Mouse (Mus musculus) regulatory T cell (primary cell): ENCODE data around the gene Stox1.

Experiments
- in situ Hi-C: fragments of 300-600 bp; cut with MboI, MseI; formaldehyde crosslinking; loops from one replicate; pipeline ENCODE4 v1.15.1; 2025; ENCODE audit warnings: high pct_unique_total_duplicates

The Stox1 gene

DNA sequence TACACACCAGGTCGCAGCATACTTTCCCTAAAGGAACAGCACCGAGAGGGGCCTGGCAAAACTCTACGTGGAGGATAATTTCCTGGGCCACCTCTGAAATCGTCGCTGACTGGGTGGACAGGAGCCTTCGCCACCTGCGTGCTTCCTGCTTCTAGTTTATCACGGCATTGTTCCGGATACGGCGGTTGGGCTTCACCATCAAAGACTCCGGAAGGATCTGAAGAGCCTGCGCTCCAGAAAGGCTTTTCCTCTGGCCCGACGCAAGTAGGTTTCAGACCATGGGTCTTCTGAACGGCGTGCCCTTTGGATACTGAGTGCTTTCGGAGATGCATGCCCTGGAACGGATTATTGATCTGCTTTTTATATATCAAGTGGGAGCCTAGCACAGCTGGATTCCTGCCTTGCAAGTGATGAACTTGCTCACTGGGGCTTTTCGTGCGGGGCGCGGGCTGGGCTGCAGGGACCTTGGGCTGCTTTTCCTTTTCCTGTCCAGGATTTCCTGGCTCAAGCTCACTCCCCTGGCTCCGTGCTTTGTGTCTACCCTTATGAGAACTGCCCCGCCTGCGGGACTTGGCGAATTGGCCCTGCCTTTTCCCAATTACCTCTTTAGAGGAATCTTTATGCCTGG is 60.9 kb downstream of the Stox1 start:
- in situ Hi-C loops = no loop called here

DNA sequence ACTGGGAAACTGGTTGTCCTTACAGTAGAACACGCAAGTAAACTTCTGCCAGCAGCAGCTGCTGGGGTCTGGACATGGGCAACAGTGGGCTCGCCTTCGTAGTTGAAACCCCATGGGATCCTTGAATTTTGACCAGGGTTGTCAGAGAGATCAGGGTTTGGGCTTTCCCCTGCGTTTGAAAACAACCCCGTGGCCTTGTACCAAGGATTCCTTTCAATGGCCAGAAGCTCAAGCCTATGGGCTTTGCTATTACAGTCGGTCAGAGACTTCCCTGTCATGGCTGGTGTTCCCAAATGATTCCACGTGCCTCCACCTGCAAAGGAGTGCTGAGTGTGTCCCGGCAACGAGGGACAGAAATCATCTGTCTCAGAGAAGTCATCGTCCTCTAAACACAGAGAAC is 61.8 kb downstream of the Stox1 start:
- in situ Hi-C loops = no loop called here

DNA sequence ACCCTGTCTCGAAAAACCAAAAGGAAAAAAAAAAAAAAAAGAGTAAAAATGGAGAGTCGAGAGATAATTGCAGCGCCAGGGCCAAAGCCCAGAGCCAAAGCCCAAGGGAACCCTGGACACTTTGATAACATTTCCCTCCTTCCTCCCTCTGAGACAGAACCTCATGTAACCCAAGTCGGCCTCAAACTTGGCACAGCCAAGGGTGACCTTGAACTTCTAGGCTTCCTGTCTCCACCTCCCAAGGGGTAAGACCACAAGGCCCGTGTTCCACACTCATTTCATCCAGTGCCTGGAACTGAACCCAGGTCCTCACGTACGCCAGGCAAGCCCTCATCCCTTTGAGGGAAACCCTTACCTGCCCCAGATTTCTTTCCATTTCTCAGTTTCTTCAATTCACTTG is 69.2 kb downstream of the Stox1 start:
- in situ Hi-C loops = no loop called here

DNA sequence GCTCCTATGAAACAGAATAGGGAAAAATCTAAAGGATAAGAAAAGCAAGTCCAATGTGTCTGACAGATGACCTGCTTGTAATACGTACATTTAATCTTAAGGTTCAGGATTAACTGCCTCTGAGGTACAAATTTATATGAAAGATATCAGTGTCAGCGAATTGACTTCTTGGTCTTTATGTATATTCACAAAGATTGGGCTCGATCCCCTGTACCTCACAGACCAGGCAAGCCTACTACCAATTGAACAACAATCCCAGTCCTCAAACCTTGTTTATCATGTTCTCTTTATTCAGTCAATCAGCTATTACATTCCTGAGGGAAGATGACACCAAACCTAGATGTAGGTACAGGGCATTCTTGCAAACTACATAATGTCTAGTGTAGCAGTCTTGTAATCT is 74.0 kb downstream of the Stox1 start:
- in situ Hi-C loops = no loop called here

DNA sequence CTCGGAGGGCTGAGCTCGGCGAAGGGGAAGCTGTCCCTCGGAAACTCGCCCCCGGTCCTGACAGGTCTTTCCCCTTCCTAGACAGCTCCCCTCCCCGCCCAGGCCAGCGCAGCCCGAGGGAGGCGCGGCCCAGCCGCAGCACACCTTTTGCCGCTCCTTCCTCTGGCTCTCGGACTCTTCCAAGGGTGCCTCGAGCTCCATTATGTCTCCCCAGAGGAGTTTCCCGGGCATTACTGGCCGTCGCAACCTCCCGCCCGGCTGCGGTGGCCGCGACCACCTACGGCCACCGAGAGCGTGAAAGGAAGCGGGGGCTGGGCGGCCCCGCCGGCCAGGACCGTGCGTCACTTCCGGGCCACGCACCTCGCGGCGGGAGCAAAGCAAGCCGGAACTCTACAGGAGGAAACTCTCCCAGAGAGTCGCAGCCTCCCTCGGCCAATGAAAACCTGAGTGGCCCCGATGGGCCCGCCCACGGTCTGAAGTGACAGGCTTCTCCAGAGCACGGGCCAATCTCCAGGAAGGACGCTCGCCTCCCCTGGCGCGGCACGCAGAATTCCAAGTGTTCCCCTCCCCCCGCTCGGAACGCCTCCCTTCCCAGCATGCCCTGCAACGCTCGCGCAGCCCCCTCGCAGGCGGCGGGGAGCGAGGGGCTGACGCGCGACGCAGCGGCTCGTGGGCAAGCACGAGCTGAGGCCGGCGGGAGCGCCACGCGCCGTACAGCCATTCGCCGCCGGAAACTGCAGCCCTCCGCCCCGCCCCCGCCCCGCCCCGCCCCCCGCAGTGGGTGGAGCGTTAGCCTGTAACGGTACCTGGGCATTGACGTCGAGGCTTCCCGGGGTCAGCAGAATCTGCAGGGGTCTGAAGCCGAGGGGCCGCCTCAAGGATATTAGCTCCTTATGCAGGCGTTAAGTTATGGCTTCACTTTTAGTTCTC is 74.8 kb downstream of the Stox1 start, which contains the start of gene Ddx50:
TSS of gene Ddx50 (minus strand) at position 338 of the 930 bp plus-strand sequence.
- in situ Hi-C loops = no loop called here

DNA sequence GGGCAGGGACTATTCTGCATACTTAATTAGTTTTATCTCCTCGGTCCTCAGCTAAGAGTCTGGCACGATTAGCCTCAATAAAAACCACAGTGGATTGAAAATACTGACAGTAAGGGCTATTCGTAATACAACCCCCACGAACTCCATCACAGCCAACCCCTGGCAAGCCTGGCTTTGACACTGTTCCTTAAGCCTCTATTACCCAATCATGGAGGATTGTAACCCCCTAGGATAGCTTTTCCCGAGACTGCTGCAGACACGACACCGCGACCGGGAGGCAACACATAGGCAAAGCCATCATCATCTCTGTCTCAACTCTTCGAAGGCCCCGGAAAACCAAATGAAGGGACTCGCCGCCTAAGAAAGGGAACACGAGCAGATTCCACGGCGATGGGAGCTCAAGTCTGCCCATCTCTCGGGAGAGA is 75.6 kb downstream of the Stox1 start:
- in situ Hi-C loops = no loop called here
